Mouse (Mus musculus) CH12.LX (cell line): Measurements from ENCODE around the gene Acvrl1. TPM values are rescaled to one million over a fixed set of nuclear protein-coding genes. Genes with fewer than 3 reads are reported as not detected.

ENCODE experiments used
- DNase-seq: peaks from one replicate; pipeline ENCODE4 v3.0.0-alpha.2; 2013; ENCODE audit errors: extremely low read depth
- H3K27ac ChIP-seq: 2 replicates; pipeline ENCODE4 v1.5.1; 2012; ENCODE audit warnings: low read depth, mild to moderate bottlenecking, control low read depth, moderate library complexity; ENCODE audit not compliant: insufficient read depth
- H3K27me3 ChIP-seq: replicated peaks from 2 replicates; pipeline ENCODE3; 2012; ENCODE audit warnings: inconsistent platforms
- H3K36me3 ChIP-seq, 2 experiments: replicated peaks in 1 of 2; 2 replicates each; pipeline versions ENCODE3 to v1.6.1; 2012; ENCODE audit warnings: inconsistent platforms in 1 of 2, low read length in 1 of 2, mild to moderate bottlenecking in 1 of 2, mixed read lengths in 1 of 2, moderate library complexity in 1 of 2; ENCODE audit not compliant: control insufficient read depth in 1 of 2, insufficient read depth in 1 of 2
- H3K4me1 ChIP-seq, 2 experiments: 2 replicates each; pipeline ENCODE4 v1.6.1; 2012; ENCODE audit warnings: inconsistent platforms in 1 of 2, moderate library complexity in 1 of 2; ENCODE audit not compliant: insufficient read depth in 2 of 2, control insufficient read depth in 1 of 2
- H3K4me2 ChIP-seq: 2 replicates; pipeline ENCODE4 v1.6.1; 2012; ENCODE audit warnings: low read depth, mild to moderate bottlenecking, control low read depth; ENCODE audit not compliant: poor library complexity, insufficient read depth, severe bottlenecking
- H3K4me3 ChIP-seq, 3 experiments: fragments of 150-350 bp in 1 of 3; sonication (generic) in 1 of 3; replicated peaks in 1 of 3; 2 replicates each; pipeline versions ENCODE3 to v1.5.1; 2011 to 2012; ENCODE audit warnings: low read depth in 2 of 3, low read length in 2 of 3, mild to moderate bottlenecking in 2 of 3, moderate library complexity in 2 of 3, control low read depth in 1 of 3, improper control_type of control experiment in 1 of 3, inconsistent platforms in 1 of 3, mixed read lengths in 1 of 3; ENCODE audit not compliant: poor library complexity in 1 of 3
- H3K79me2 ChIP-seq: replicated peaks from 2 replicates; pipeline ENCODE4 v1.6.1; 2012; ENCODE audit warnings: mild to moderate bottlenecking, moderate library complexity; ENCODE audit not compliant: control insufficient read depth, poor library complexity, insufficient read depth, severe bottlenecking; ENCODE audit errors: extremely low read depth
- H3K9ac ChIP-seq: 2 replicates; pipeline ENCODE4 v1.6.1; 2012; ENCODE audit warnings: low read depth, mild to moderate bottlenecking, control low read depth, moderate library complexity; ENCODE audit not compliant: insufficient read depth
- H3K9me3 ChIP-seq: replicated peaks from 2 replicates; pipeline ENCODE3; 2012; ENCODE audit warnings: low read length, inconsistent platforms, mixed read lengths
- CHD1 ChIP-seq: IDR thresholded peaks from 2 replicates; pipeline ENCODE4 v1.6.1; 2012; ENCODE audit warnings: low read depth, low read length, improper control_type of control experiment, inconsistent platforms
- CTCF ChIP-seq, 2 experiments: IDR thresholded peaks in 1 of 2; conservative IDR thresholded peaks in 1 of 2; 2 replicates each; pipeline ENCODE4 v1.5.1; 2011 to 2012; ENCODE audit warnings: low read depth in 2 of 2, low read length in 2 of 2, improper control_type of control experiment in 1 of 2, inconsistent platforms in 1 of 2, mild to moderate bottlenecking in 1 of 2, moderate library complexity in 1 of 2
- ELF1 ChIP-seq: IDR thresholded peaks from 2 replicates; pipeline ENCODE4 v1.6.1; 2014; ENCODE audit warnings: low read depth, mild to moderate bottlenecking, inconsistent platforms, low read length, improper control_type of control experiment
- KAT2A ChIP-seq: IDR thresholded peaks from 2 replicates; pipeline ENCODE4 v1.6.1; 2012; ENCODE audit warnings: low read length, improper control_type of control experiment, inconsistent platforms; ENCODE audit not compliant: insufficient replicate concordance
- MEF2A ChIP-seq: IDR thresholded peaks from 2 replicates; pipeline ENCODE4 v1.6.1; 2014; ENCODE audit warnings: low read depth, mild to moderate bottlenecking, inconsistent platforms, low read length, improper control_type of control experiment, borderline replicate concordance
- MYC ChIP-seq: IDR thresholded peaks from 2 replicates; pipeline ENCODE4 v1.6.1; 2011; ENCODE audit warnings: low read depth, mild to moderate bottlenecking, improper control_type of control experiment, low read length
- NELFE ChIP-seq: IDR thresholded peaks from 2 replicates; pipeline ENCODE4 v1.6.1; 2011; ENCODE audit warnings: low read depth, low read length, improper control_type of control experiment
- NRF1 ChIP-seq: IDR thresholded peaks from 2 replicates; pipeline ENCODE4 v1.6.1; 2014; ENCODE audit warnings: low read depth, mild to moderate bottlenecking, inconsistent platforms, low read length, improper control_type of control experiment, moderate library complexity
- POLR2AphosphoS2 ChIP-seq: IDR thresholded peaks from 2 replicates; pipeline ENCODE4 v1.6.1; 2011; ENCODE audit warnings: low read depth, low read length, improper control_type of control experiment
- RCOR1 ChIP-seq: conservative IDR thresholded peaks from 2 replicates; pipeline ENCODE4 v1.6.1; 2012; ENCODE audit warnings: low read depth, mild to moderate bottlenecking, inconsistent platforms, low read length, improper control_type of control experiment
- SIN3A ChIP-seq: IDR thresholded peaks from 2 replicates; pipeline ENCODE4 v1.6.1; 2012; ENCODE audit warnings: low read length, improper control_type of control experiment, inconsistent platforms
- SMC3 ChIP-seq: IDR thresholded peaks from 2 replicates; pipeline ENCODE4 v1.6.1; 2011; ENCODE audit warnings: low read depth, low read length, improper control_type of control experiment
- TBP ChIP-seq: conservative IDR thresholded peaks from 2 replicates; pipeline ENCODE4 v1.6.1; 2011; ENCODE audit warnings: low read depth, low read length, improper control_type of control experiment
- UBTF ChIP-seq: IDR thresholded peaks from 2 replicates; pipeline ENCODE4 v1.6.1; 2012; ENCODE audit warnings: low read depth, mild to moderate bottlenecking, inconsistent platforms, low read length, improper control_type of control experiment, moderate library complexity
- dilution Hi-C: fragments of 300-500 bp; cut with MboI; formaldehyde crosslinking; loops from 2 replicates; pipeline ENCODE4 v1.14.3; 2020; ENCODE audit warnings: low sequenced_read_pairs; ENCODE audit not compliant: extremely low pct_unique_long_range_greater_than_20kb, extremely low pct_ligation_motif_present
- in situ Hi-C: fragments of 300-500 bp; cut with MboI; formaldehyde crosslinking; loops from 3 replicates; pipeline ENCODE4 v1.14.3; 2019; ENCODE audit warnings: low sequenced_read_pairs, low pct_ligation_motif_present, low pct_unique_long_range_greater_than_20kb, mixed read lengths
- polyA plus RNA-seq: library from polyadenylated mRNA; unstranded; fragments of >175 nt; gene quantifications from 2 replicates; pipeline ENCODE4 v1.2.1, GENCODE M21; 2012; ENCODE audit warnings: low read depth; ENCODE audit not compliant: insufficient read length
- total RNA-seq, 2 experiments: library from RNA; depleted of rRNA; stranded (reverse); fragments of 300-350 nt in 1 of 2; fragments of >200 nt in 1 of 2; gene quantifications; 2 replicates each; pipeline ENCODE4 v1.2.3; 2012 to 2014

Acvrl1 gene
- total and polyA plus RNA-seq, 3 experiments: 4.0 to 9.5 (median 5.2) TPM

DNA sequence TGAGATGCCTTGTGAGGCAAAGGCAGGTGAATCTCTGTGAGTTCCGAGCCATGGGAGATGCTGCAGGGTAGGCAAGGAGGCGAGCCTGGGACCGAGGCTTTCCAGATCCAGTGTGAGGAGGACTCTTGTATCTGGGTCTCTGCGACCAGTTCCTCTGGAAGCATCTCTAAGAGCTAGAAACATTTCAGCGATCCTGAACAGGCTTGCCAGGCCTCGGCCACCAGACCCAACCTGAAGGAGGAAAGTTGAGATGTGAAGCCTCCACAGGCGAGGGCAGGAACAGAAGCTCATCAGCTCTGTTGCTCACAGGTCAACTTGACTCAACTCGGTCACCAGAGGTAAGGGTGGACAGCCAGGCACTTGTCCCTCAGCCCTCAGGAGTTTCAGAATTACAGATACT lies 36.8 kb upstream of the Acvrl1 start:
- H3K4me3 ChIP-seq: no peak overlapping the region
- peaks cover 66% of the 10 kb centered on the region for H3K27me3 ChIP-seq
- DNase-seq: no peak
- H3K36me3 ChIP-seq: no peaks in the 10 kb centered on the region
- TF ChIP-seq NELFE (no peak), SMC3 (no peak), KAT2A (no peak), RCOR1 (no peak), SIN3A (no peak), NRF1 (no peak), CHD1 (no peak)
- TF ChIP-seq, all 38 proteins: peak for 0
- Histone ChIP-seq H3K4me1 (peaks cover 2 to 6% of the 10 kb centered on the region in 2 experiments; a peak in 3 of 4 replicates), H3K79me2 (no peaks in the 10 kb centered on the region), H3K4me2 (no peak overlapping the region), H3K9me3 (no peaks in the 10 kb centered on the region), H3K27ac (no peak overlapping the region), H3K9ac (no peak overlapping the region)
- in situ Hi-C loops (no loop called here), dilution Hi-C loops (no loop called here)

DNA sequence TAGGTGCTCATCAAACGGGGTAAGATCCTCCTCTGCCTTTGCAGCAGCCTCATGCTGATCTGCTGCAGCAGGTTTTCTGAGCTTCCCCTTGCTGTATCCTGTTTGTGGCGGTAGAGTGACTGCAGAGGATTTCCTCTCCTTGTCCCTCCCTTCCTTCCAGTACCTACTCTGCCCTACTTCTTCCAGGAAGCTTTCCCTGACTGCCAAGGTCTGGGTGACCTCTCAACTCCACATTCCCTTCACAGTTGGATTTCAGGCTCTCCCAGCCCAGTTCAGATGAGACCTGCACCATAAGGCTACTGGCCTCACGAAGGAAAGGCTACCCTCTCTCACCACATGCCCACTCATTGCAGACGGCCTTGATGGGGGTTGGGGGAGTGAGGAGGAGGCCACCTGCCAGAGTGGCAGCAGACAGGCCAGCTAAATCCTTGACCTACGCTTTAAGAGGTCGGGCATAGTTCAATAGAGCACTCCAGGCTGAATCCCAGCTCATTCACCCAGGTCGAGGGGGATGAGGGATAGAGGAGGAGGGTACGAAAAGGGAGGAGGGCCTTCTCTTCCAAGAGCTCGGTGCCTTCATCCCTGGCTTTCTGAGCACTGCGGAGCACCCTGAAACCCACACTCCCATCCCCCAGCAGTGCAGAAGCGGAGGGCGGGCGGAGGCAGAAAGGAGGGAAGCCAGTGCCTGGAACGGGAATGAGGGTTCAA lies 36.0 kb upstream of the Acvrl1 start:
- no peak for DNase-seq
- Histone ChIP-seq H3K4me1 (peaks cover 2 to 6% of the 10 kb centered on the region in 2 experiments; a peak in 3 of 4 replicates), H3K9me3 (no peaks in the 10 kb centered on the region), H3K4me2 (no peak overlapping the region), H3K36me3 (no peaks in the 10 kb centered on the region), H3K27me3 (peaks cover 60% of the 10 kb centered on the region), H3K9ac (no peak overlapping the region), H3K79me2 (no peaks in the 10 kb centered on the region), H3K27ac (no peak overlapping the region), H3K4me3 (no peak overlapping the region)
- in situ Hi-C loops: no loop called here
- TF ChIP-seq MYC: no peak
- TF ChIP-seq UBTF: no peak
- no peak for TF ChIP-seq TBP
- no peak for TF ChIP-seq CTCF (conservative IDR thresholded peaks at IDR 0.05 in 1 of 2, IDR thresholded peaks at IDR 0.05 in 1 of 2; ENCODE audit: low read depth in 2 of 2, low read length in 2 of 2)
- TF ChIP-seq ELF1: no peak
- no peak for TF ChIP-seq POLR2AphosphoS2
- TF ChIP-seq MEF2A: no peak
- dilution Hi-C loops: no loop called here
